Mouse (Mus musculus) cerebellum, postnatal 10 days (tissue): ENCODE measurements around the gene Tab1.
A peak's percentile ranks its signal among the peaks of the same experiment; 100 is the strongest.

Experiments used
- DNase-seq, 2 experiments: peaks; one replicate each; pipeline ENCODE4 v3.0.0; 2021; ENCODE audit warnings: mixed read lengths in 2 of 2

Tab1 gene

DNA sequence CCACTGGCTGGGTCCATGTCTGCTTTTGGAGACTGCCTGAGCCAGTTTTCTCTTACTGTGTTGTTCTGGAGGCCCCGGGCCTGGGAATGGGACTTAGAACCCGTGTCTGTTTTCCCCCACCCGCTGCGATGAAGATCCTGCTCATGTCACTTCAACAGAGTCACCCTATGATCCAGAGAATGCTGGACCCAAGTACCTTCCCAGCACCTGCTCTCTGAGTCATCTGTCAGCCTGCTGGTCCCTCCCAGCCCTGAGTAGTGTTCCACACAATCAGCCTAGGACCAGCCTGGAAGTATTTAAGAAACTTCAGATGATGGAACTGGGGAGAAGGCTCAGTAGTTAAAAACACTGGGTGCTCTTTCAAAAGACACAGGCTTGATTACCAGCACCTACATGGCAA, 30.8 kb downstream of the Tab1 start:
- peak in 1 of 2 experiments; percentile 36 for DNase-seq

DNA sequence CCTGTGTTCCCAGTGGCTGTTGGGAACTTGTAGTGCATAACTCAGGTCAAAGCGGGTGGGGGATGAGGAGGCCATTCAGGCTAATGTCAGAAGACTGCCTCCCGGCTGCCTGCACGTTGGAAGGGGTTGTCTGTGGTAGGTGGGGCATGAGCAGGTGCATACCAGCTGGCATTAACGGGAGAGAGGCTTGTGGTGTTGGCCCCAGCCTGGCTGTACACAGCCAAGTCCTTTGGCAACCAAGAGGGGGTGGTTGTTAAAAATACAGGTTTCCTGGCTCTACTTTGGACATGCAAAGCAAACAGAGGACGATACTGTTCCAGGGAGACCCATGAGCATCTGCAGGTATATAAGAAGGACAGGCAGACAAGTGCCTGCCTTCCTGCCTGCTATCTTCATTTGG, 32.5 kb downstream of the Tab1 start:
- peak; percentile 84 to 86 for DNase-seq

DNA sequence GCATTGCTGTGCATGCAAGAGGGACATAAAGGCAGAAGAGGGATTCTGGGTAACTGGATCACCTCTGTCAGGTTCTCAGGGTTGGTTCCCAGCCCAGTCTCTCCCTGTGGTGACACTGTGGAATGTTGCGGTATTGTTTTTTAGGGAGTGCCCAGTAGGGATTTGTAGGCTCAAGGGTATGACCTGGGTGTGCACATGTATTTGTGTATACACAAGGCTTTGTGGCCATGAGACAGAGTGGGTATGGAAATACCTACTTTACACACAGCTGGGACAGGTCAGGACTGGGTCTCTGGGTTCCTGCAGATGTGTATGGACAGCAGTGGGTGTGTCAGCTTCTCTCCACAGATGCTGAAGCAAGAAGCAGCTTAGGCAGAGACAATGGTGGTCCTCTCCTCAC, 36.6 kb downstream of the Tab1 start:
- no peak for DNase-seq

DNA sequence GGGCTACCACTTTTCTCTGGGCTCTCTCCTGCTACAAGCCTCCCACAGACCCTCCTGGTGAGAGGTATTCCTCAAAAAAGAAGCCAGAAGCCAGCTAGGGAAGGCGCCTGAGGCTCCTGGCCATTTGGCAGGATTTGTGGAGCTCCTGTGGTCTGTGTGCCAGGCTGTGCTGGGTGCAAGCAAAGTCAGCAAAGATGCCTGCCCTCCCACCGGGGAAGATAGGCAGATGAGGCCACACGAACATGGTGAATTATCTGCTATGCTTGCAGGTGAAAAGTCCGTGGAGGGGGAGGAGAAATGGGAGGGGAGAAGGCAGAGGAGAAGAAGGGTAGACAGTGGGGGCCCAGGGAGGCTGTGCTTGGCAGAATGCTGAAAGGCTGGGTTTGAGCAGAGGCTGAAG, 37.4 kb downstream of the Tab1 start:
- DNase-seq = peak; percentile 57 to 67

DNA sequence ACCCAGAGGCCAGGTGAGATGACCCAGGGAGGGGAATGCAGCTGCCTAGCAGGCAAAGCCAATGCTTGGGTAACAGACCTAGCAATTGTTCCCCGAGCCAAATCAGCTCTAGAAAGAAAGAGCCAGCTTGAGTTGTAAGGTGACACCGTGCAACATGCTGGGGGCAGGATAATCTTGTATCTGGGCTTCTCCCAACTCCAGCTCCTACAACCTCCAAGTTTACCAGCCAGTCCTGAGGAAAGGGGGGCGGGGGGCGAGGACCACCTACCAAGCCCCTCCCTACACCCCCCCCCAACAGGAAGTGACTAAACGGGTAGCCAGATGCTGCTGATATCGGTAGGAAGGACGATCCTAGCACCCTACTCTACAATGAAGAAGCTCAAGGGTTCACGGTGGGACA, 38.4 kb downstream of the Tab1 start:
- DNase-seq = no peak

DNA sequence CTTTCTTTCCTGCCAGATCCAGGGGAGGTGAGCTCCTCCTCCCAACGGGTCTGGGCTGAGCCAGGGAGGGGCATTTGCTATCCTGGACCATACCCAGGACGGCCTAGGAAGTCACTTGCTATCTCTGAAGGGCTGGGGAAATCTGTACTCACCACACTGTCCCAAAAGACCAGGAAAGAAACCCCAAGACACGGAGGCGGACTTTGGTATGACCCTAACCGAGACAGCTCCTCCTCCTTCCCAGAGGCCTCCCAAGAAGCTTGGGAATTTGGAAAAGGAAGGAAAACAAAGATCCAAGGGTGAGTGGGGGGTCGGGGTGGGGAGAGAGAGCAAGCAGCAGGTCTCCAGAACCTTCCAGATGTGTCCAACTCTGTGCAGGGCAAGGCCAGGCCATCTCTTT, 38.9 kb downstream of the Tab1 start:
- DNase-seq = no peak

DNA sequence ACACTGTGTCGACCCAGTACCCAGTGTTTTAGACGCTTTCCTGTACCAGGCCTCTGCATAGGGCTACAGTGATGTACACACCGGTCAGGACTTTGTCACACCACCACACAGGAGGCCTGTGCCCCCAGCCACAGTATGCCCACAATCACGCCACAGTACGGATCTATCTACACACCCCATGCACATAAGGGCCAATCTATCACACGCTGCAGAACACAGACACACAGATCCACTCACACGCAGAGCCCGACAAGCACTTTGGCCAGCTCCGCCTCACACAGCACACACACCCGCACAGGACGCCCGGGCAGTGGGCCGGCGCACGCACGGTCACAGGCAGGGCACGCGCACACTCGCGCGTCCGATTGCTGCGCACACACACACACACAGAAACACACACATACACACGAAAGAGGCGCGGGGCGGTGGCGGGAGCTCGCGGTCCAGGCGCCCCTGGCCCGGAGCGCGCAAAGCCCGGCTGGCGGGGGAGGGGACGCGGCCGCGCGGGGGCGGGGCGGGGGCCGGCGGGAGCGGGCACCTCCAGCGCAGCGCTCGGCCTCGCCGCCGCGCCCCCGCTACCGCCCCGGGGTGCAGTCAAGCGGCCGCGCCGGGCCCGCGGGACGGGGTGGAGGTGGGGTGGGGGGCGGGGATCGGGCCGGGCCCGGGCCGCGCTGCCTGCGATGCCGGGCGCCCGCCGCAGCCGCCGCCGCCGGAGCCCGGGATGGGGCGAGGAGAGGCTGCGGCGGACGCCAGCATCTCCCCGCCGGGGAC, 40.3 kb downstream of the Tab1 start, which contains the start of gene Mgat3:
TSS of gene Mgat3 (plus strand) at position 721 of the 771 bp plus-strand sequence.
- DNase-seq = peak; percentile 82 to 85

DNA sequence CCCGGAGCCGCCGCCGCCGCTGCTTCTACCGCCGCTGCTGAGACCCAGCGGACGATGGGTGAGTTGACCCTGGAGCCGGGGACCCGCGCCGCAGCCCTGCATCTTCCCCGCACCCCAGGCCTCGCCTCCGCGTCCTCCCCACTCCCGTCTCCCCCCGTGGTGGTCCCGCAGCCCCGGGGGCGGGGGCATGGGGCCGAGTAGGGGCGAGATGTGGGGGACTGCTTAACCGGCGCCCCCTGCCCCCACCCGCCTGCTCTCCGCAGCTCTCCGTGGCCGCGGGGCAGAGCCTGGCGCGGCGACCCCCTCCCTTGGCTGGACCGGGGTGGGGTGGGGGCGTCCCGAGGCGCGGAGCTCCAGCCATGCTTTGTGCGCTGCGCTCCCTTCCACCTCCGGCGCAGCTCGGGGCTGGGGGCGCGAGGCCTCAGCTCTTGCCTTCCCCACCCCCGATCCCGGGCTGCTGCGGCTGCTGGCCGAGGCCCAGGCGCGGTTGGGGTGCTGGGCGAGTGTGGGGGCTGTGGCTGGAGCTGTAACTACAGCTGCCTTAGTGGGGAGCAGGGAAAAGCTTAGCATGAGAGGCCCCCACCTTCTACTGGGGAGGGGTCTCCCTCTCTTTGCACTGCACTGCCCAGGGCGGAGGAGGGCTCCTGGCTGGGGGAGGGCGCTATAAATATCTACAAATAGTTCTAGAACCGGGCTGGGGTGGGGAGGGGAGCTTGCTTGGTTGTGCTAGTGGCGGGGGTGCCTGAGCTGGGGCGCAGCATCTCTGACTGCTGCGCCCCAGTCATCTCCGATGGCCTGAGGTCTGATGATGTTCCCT, 41.1 kb downstream of the Tab1 start:
- DNase-seq = peak; percentile 85 to 86

DNA sequence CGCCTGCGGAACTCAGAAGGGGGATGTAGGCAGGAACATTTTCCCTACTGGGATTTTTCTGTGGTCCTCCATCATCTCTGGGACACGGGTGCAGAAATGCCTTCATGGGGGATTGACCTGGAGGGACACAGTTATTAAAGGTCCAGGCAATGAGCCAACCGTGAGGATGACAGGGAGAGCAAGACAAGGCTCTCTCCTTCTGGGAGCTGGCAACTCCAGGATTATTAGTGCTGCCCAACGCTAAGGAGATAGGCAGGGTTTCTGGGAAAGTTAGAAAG, 41.6 kb downstream of the Tab1 start:
- peak; percentile 61 to 72 for DNase-seq

DNA sequence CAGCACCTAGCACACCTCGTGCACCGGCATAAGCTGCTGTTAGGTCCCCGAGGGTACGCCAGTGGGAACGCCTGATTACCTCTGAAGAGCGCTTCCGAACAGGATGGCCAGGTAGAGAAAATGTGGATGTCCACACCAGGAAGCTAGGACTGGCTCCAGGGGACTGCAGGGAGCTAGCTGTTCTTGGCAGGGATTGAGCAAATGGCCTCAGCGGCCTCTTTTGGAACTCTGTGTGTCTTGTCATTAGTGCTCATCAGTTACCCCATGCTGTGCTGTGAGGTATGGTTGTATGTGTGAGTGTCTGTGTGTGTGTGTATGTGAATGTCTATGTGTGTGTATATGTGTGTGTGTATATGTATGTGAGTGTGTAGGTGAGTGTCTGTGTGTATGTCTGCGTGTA, 42.4 kb downstream of the Tab1 start:
- peak; percentile 59 to 62 for DNase-seq

DNA sequence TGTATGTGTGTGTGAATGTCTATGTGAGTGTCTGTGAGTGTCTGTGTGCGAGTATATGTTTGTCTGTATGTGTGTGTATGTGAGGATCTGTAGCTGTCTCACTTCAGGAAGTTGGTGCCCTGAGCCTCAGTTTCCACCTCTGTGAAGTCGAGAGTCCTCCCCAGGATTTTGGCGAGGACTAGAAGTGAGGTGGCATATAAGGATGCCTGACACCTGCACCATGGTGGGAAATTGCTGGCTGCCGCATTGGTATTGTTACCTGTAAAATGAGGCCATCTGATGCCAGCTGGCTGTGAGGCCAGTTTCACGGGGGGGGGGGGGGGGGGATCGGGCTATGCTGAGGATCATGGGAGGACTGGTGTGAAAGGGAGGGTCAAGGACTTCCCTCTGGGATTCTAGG, 42.8 kb downstream of the Tab1 start:
- no peak for DNase-seq

DNA sequence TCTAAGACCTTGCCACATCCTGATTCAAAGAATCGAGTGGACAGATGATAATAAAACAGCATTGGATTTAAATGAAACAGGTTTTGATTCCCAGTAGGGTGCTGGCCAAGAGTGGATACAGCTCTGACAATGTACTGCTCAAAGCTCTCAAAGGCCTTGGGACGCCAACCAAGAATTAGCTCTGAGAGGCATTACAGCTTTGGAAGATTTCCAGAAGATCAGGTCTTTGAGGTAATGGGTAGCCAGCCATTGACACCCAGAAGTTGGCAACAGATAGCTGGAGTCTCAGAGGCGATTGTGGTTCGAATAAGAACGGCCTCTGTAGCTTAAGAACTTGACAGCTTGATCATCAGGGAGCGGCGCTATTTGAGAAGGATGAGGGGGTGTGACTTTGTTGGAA, 48.6 kb downstream of the Tab1 start:
- no peak for DNase-seq

DNA sequence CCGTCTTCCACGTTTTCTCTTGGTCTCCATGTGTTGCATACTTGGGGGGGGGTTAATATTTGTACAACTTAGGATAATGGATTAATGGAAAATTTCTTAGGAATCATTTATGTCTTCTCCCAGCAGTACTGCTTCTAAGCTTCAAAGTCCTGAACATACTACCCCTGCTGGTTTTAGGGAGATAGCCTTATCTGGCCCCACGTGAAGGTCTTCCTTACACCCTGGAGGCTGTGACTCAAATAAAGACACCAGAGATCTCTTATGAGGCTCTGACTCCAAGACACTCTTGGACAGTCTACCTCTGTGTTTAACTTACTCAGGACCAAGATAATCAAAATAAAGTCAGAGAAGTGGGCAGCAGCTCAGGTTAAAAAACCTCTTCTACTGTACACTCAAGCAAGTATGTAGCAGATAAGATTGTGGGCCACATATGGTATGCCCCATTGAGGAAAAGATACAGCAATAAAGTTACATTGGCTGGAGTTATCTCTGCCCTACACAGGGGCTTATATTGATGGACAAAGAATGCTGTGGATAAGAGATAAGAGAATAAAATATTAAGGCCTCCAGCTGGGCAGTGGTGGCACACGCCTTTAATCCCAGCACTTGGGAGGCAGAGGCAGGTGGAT, 49.3 kb downstream of the Tab1 start:
- no peak for DNase-seq

DNA sequence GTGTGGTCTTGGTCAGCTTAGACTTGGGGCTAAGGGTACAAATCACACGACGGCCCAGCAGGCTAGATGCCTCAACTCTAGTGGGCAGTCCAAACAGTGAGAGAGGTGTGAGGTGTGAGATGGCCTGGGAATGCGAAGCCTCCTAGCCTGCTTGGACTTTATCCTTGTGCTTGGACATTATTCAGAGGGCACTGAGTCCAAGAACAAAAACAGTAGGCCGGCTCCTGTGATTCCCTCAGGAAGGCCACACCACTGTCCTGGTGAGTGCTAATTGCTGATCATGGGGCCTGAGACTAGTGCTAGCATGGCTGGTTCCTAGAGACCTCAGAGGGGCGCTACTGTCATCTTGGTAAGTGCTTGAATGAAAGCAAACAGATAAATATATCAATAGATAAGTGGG, 56.0 kb downstream of the Tab1 start:
- DNase-seq = no peak

DNA sequence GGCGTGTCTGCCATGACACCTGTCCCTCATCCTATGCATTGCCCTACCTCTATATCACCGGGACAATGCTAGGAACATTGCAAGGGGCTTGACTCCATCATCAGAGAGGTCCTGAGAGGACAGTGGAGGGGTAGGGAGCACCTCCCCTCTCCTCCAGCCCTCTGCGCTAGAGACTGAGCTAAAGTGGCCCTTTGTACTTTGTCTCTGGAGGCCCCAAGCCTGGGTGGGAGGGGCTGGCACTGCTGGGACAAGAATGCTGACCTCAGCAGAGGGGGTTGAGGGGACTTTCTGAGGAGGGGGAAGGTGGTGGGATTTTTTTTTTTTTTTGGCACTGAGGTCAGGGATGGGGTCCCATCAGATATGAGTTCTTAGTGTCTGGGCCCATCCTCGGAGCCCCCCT, 57.1 kb downstream of the Tab1 start:
- no peak for DNase-seq

DNA sequence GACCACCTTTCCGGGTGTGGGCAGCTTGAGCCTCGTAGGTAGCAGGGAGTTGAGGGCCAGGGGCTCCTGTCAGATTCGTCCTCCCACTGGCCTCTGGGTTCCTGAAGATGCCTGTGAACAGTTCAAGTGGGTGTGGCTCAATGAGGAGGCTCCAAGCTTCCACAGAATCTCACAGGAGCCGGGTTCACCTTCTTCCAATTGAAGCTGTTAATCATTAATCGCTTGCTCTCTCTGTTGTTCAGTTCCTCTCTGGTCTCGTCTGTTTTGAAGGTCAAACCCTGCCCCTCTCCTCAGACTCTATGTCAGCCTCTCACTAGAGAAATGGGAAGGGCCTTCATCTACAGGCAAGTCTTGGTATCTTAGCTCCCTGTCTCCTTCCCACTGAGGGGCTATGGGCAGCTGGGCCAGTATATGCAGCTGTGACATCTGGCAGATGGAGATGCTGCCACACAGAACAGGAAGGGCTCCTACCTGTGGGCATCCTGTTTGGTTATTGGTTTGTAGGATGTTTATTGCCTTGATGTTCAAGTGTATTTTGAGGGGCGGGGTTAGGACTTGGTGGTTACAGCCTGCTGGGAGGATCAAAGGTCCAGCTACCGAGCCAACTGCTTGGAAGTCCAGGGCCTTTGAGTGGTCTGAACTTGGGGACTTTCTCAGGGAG, 58.8 kb downstream of the Tab1 start:
- no peak for DNase-seq

DNA sequence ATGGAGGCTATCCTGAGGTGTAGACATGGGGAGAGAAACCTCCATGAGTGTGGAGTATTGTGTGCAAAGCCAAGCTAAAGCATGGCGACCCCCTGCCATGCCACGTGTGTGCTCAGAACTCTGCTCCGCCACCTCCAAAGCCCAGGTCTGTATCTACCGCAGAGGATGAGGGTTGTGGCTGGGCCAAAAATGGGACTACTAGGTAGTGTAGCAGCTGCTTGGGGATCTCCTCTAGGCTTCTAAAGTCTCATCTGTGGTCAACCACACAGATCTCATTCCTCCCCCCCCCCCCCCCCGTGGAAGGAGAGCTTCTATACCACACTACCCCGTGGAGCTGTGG, 59.3 kb downstream of the Tab1 start:
- DNase-seq = no peak

DNA sequence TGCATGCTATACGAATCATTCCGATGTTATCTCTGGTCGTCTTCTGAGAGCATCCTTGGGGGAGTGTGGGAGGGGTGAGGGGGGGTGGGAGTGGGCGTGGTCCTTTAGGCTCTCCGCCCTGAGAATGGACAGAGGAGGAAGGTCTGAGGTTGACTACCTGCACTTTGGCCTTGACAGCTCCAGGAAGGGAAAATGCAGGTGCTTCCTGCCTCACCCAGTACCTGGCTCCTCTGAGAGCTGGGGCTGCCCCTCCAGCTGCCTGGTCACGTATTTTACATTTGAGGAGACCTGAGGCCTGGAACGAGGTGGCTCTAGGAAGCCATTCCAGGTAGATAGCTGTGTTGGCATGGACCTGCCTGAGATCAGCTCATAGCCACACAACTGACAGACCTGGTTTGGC, 59.9 kb downstream of the Tab1 start:
- DNase-seq = no peak

DNA sequence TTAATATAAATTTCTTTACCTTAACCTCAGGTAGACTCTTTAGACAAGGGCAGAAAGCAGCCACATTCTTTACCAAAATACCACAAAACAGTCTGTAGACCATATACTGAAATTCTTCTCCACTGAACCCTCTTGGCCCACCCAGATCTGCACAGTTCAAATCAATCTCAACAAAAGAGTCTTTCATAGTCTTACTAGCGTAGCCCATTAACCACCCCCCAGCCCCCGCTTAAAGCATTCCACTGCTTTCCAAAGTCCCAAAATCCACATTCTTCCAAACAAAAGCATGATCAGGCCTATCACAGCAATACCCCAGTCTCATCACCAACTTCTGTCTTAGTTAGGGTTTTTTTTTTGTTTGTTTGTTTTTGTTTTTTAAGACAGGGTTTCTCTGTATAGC, 66.6 kb downstream of the Tab1 start:
- DNase-seq = no peak

DNA sequence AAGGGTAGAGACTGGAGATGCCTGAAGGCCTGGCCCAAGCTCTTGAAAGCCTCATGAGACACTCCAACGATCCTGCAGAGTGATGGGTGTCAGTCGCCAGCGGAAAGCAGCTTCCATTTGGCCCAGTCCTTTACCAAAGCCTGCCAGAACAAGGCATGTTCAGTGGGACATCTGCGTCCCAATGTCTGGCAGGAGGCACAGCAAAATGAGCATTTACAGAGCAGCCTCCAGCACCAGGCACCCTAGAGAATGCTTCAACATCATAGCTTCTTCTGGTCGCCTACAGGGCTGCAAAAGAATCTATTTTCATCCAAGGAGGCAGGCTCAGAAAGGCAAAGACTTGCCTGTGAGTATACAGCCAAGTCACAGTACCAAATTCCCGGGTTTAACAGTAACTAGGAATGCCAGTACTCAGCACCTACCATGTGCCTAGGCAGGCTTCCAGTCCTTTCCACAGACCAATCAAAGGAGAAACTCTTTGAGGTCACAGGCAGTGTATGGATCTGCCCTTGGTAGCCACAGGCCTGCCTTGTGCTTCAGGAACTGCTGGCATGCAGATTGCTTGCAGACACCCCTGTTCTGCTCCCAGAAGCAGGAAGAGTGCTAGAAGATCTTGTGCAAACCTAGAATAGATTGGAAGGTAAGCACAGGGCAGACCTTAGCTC, 69.3 kb downstream of the Tab1 start:
- DNase-seq = peak in 1 of 2 experiments; percentile 42

DNA sequence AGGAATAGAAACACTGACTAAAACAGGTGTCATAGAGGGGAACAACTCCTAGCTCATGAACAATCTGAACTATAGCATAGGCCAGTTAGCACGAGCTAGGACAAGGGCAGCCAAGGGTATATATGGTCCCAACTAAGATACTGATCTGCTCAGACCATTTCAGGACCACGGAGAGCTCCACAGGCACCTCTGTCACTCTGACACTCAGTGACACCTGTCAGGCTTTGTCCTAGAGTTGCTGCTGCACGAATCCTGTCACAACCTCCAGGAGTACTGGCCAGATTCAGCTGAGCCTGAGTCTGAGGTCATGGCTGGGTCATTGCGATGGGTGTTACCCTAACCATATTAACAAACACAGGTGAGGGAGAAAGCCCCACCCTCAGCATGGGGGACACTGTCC, 70.5 kb downstream of the Tab1 start:
- no peak for DNase-seq

DNA sequence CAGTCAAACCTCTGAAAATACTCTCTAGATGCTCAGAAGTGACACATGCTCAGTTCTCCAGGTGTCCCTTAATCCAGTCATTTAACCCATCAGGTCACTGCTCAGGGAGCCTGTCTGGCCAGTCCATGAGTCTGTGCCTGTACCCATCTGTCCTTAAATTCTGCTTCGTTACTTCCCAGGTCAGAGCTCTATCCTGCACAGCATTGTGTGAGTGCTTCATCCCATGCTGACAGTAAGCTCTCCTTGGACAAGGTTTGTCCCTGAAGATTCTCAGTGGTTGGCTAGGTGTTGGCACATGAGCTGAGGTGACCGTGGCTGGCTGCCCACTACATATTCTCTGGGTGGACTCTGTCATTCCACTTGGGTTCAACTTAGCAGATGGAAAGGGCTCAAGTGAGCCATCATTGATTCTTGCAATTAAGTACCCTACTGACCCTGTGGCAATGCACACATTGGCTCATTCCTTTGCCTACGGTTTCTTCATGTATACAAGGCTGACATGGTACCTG, 73.2 kb downstream of the Tab1 start:
- peak; percentile 38 to 58 for DNase-seq

DNA sequence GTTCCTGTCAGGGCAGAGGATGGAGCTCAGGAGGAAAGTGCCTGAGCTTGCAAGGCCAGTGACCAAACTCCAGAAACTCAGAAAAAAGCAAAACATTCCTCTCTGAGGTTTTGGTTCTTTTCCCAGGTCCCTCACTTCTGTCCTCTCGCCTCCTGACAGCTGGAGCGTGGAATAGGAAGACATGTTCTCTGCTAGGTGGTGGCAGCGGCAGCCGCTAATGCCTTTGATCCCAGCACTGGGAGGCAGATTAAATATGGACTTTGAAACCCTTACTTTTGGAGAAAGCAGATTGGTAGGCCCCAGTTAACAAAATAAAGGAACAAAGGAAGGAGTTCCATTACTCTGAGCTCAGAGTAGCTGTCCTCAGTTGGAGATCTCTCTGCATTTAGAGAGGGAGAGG, 75.5 kb downstream of the Tab1 start:
- no peak for DNase-seq
